Mouse (Mus musculus) limb, embryonic 12.5 days (tissue): ENCODE data around the gene Dab1. TPM values are rescaled to one million over a fixed set of nuclear protein-coding genes. Genes with fewer than 3 reads are reported as not detected.

Experiments used
- ATAC-seq: fragments of 200-750 bp; cut with Nextera tagmentation; 2 replicates; pipeline ENCODE4 v1.8.0; 2017; ENCODE audit warnings: low read depth, moderate TSS enrichment; ENCODE audit not compliant: insufficient number of reproducible peaks, insufficient read depth, low FRiP score, low TSS enrichment
- H3K27ac ChIP-seq: fragments of 300-500 bp; sonication (generic); 2 replicates; pipeline ENCODE4 v1.5.1; 2016; ENCODE audit warnings: mild to moderate bottlenecking, moderate library complexity
- H3K27me3 ChIP-seq: fragments of 300-500 bp; sonication (generic); 2 replicates; pipeline ENCODE4 v1.6.1; 2016; ENCODE audit warnings: mild to moderate bottlenecking, moderate library complexity
- H3K36me3 ChIP-seq: fragments of 300-500 bp; sonication (generic); 2 replicates; pipeline ENCODE4 v1.6.1; 2016; ENCODE audit warnings: mild to moderate bottlenecking, moderate library complexity
- H3K4me1 ChIP-seq: fragments of 300-500 bp; sonication (generic); replicated peaks from 2 replicates; pipeline ENCODE4 v1.6.1; 2016
- H3K4me2 ChIP-seq: fragments of 300-500 bp; sonication (generic); 2 replicates; pipeline ENCODE4 v1.6.1; 2016; ENCODE audit warnings: mild to moderate bottlenecking, moderate library complexity
- H3K4me3 ChIP-seq: fragments of 300-500 bp; sonication (generic); replicated peaks from 2 replicates; pipeline ENCODE4 v1.5.1; 2016; ENCODE audit warnings: mild to moderate bottlenecking
- H3K9ac ChIP-seq: fragments of 300-500 bp; sonication (generic); replicated peaks from 2 replicates; pipeline ENCODE4 v1.6.1; 2016; ENCODE audit warnings: mild to moderate bottlenecking, moderate library complexity
- H3K9me3 ChIP-seq: fragments of 300-500 bp; sonication (generic); 2 replicates; pipeline ENCODE4 v1.6.1; 2016; ENCODE audit warnings: mild to moderate bottlenecking, moderate library complexity
- WGBS: fragments of 180-500 bp; shearing (Covaris S2); methylation state at CpG from one replicate; pipeline ENCODE4 v1.1.7; 2016; 5-methylcytosine and 5-hydroxymethylcytosine counted together
- polyA plus RNA-seq: library from polyadenylated mRNA; unstranded; fragments of >200 nt; fragmentation: Nextera tagmentation; extraction: Ambion mirVana; gene quantifications from 2 replicates; pipeline ENCODE4 v1.2.1, GENCODE M21; 2016

The Dab1 gene
- polyA plus RNA-seq, 1 experiment from 2014 or later = 23.8 TPM

GRCm38 (mm10) chr4:104746500-104746899 lies 1127.3 kb downstream of the Dab1 start:
- Histone ChIP-seq H3K27me3 (peaks cover 2% of the 10 kb centered on the region; the same call in 1 of the 2 replicates), H3K4me1 (0 out of 2 replicates have a peak, but pooled peaks cover 7% of the 10 kb centered on the region), H3K9me3 (no peaks in the 10 kb centered on the region), H3K27ac (no peak overlapping the region), H3K4me3 (no peak overlapping the region), H3K4me2 (no peak overlapping the region), H3K36me3 (no peaks in the 10 kb centered on the region), H3K9ac (no peak overlapping the region)
- 59% methylated on average over 6 of the region's 6 CpGs for WGBS
- no peak for ATAC-seq

- Histone ChIP-seq H3K36me3 (no peaks in the 10 kb centered on the region), H3K27me3 (peaks cover 8% of the 10 kb centered on the region; the same call in 1 of the 2 replicates), H3K9ac (no peak overlapping the region), H3K4me1 (no peaks in the 10 kb centered on the region), H3K9me3 (no peaks in the 10 kb centered on the region), H3K4me3 (no peak overlapping the region), H3K27ac (no peak overlapping the region), H3K4me2 (no peak overlapping the region)
- WGBS = 67% methylated on average over 3 of the region's 3 CpGs
- no peak for ATAC-seq
Measured at GRCm38 (mm10) chr4:104754090-104754489, 1134.9 kb downstream of the Dab1 start.

- 83% methylated on average over 13 of the region's 13 CpGs for WGBS
- Histone ChIP-seq H3K9ac (no peak overlapping the region), H3K4me2 (no peak overlapping the region), H3K36me3 (no peaks in the 10 kb centered on the region), H3K27me3 (no peaks in the 10 kb centered on the region; the same call in 1 of the 2 replicates), H3K4me1 (no peaks in the 10 kb centered on the region), H3K27ac (no peak overlapping the region), H3K4me3 (no peak overlapping the region), H3K9me3 (no peaks in the 10 kb centered on the region)
- no peak for ATAC-seq
Measured at GRCm38 (mm10) chr4:104760878-104761624, 1141.9 kb downstream of the Dab1 start.

- no peak for ATAC-seq
- H3K27me3 ChIP-seq = peaks cover 7% of the 10 kb centered on the region; the same call in 1 of the 2 replicates
- 95% methylated on average over 8 of the region's 8 CpGs for WGBS
- H3K9ac ChIP-seq = no peak within 1 kb of the TSS
- no peak within 1 kb of the TSS for H3K27ac ChIP-seq
- no peak within 1 kb of the TSS for H3K4me3 ChIP-seq
- H3K4me2 ChIP-seq = no peak within 1 kb of the TSS
- no peaks in the 10 kb centered on the region for H3K36me3 ChIP-seq
- H3K9me3 ChIP-seq = no peaks in the 10 kb centered on the region
- H3K4me1 ChIP-seq = no peaks in the 10 kb centered on the region
Measured at GRCm38 (mm10) chr4:104766065-104766464, 1146.9 kb downstream of the Dab1 start, which contains the start of gene C8b. Gene C8b, plus strand, starts transcription at chr4:104766317.

- no peak overlapping the region for H3K27ac ChIP-seq
- H3K4me1 ChIP-seq = no peaks in the 10 kb centered on the region
- no peak overlapping the region for H3K4me3 ChIP-seq
- H3K36me3 ChIP-seq = no peaks in the 10 kb centered on the region
- H3K4me2 ChIP-seq = no peak overlapping the region
- no peak overlapping the region for H3K9ac ChIP-seq
- H3K27me3 ChIP-seq = peaks cover 7% of the 10 kb centered on the region; the same call in 1 of the 2 replicates
- H3K9me3 ChIP-seq = no peaks in the 10 kb centered on the region
- no peak for ATAC-seq
- WGBS = 84% methylated on average over 4 of the region's 4 CpGs
Measured at GRCm38 (mm10) chr4:104768190-104768589, 1149.0 kb downstream of the Dab1 start.

- H3K4me1 ChIP-seq = no peaks in the 10 kb centered on the region
- no peak overlapping the region for H3K4me3 ChIP-seq
- no peaks in the 10 kb centered on the region for H3K9me3 ChIP-seq
- no peak overlapping the region for H3K27ac ChIP-seq
- H3K4me2 ChIP-seq = no peak overlapping the region
- H3K27me3 ChIP-seq = peaks cover 7% of the 10 kb centered on the region; the same call in 1 of the 2 replicates
- H3K36me3 ChIP-seq = no peaks in the 10 kb centered on the region
- H3K9ac ChIP-seq = no peak overlapping the region
- WGBS = 86% methylated on average over 8 of the region's 8 CpGs
- ATAC-seq = no peak
Measured at GRCm38 (mm10) chr4:104769602-104770001, 1150.4 kb downstream of the Dab1 start.

GRCm38 (mm10) chr4:104770331-104770730 lies 1151.2 kb downstream of the Dab1 start:
- Histone ChIP-seq H3K9ac (no peak overlapping the region), H3K4me1 (no peaks in the 10 kb centered on the region), H3K27me3 (peaks cover 7% of the 10 kb centered on the region; the same call in 1 of the 2 replicates), H3K4me3 (no peak overlapping the region), H3K4me2 (no peak overlapping the region), H3K27ac (no peak overlapping the region), H3K36me3 (no peaks in the 10 kb centered on the region), H3K9me3 (no peaks in the 10 kb centered on the region)
- WGBS = 58% methylated on average over 4 of the region's 4 CpGs
- ATAC-seq = no peak

GRCm38 (mm10) chr4:104775601-104776000 lies 1156.4 kb downstream of the Dab1 start:
- no peaks in the 10 kb centered on the region for H3K4me1 ChIP-seq
- 70% methylated on average over 3 of the region's 3 CpGs for WGBS
- no peak overlapping the region for H3K4me2 ChIP-seq
- H3K27ac ChIP-seq = no peak overlapping the region
- H3K9ac ChIP-seq = no peak overlapping the region
- no peaks in the 10 kb centered on the region for H3K36me3 ChIP-seq
- peaks cover 4% of the 10 kb centered on the region; the same call in 1 of the 2 replicates for H3K27me3 ChIP-seq
- no peak overlapping the region for H3K4me3 ChIP-seq
- no peak for ATAC-seq
- H3K9me3 ChIP-seq = no peaks in the 10 kb centered on the region

- ATAC-seq = no peak
- no peak overlapping the region for H3K9ac ChIP-seq
- WGBS = 82% methylated on average over 5 of the region's 5 CpGs
- H3K9me3 ChIP-seq = no peaks in the 10 kb centered on the region
- no peaks in the 10 kb centered on the region for H3K36me3 ChIP-seq
- H3K4me2 ChIP-seq = no peak overlapping the region
- no peak overlapping the region for H3K4me3 ChIP-seq
- no peak overlapping the region for H3K27ac ChIP-seq
- H3K27me3 ChIP-seq = 0 out of 2 replicates have a peak, but pooled peaks cover 4% of the 10 kb centered on the region
- H3K4me1 ChIP-seq = no peaks in the 10 kb centered on the region
Measured at GRCm38 (mm10) chr4:104779460-104779859, 1160.3 kb downstream of the Dab1 start.

GRCm38 (mm10) chr4:104781441-104781840 lies 1162.3 kb downstream of the Dab1 start:
- H3K4me1 ChIP-seq = no peaks in the 10 kb centered on the region
- H3K27me3 ChIP-seq = no peaks in the 10 kb centered on the region
- H3K4me3 ChIP-seq = no peak overlapping the region
- no peak overlapping the region for H3K9ac ChIP-seq
- H3K27ac ChIP-seq = no peak overlapping the region
- WGBS = 87% methylated on average over 3 of the region's 3 CpGs
- no peak overlapping the region for H3K4me2 ChIP-seq
- H3K9me3 ChIP-seq = no peaks in the 10 kb centered on the region
- no peak for ATAC-seq
- no peaks in the 10 kb centered on the region for H3K36me3 ChIP-seq

GRCm38 (mm10) chr4:104782346-104782745 lies 1163.2 kb downstream of the Dab1 start:
- Histone ChIP-seq H3K4me1 (no peaks in the 10 kb centered on the region), H3K4me2 (no peak overlapping the region), H3K27me3 (no peaks in the 10 kb centered on the region), H3K27ac (no peak overlapping the region), H3K9me3 (no peaks in the 10 kb centered on the region), H3K36me3 (no peaks in the 10 kb centered on the region), H3K4me3 (no peak overlapping the region), H3K9ac (no peak overlapping the region)
- WGBS = 81% methylated on average over 4 of the region's 4 CpGs
- ATAC-seq = no peak

GRCm38 (mm10) chr4:104792111-104792510 lies 1173.0 kb downstream of the Dab1 start:
- no peak overlapping the region for H3K4me2 ChIP-seq
- WGBS = 95% methylated on average over 4 of the region's 4 CpGs
- no peaks in the 10 kb centered on the region for H3K36me3 ChIP-seq
- H3K9me3 ChIP-seq = no peaks in the 10 kb centered on the region
- no peak overlapping the region for H3K4me3 ChIP-seq
- H3K9ac ChIP-seq = no peak overlapping the region
- no peak overlapping the region for H3K27ac ChIP-seq
- H3K4me1 ChIP-seq = no peaks in the 10 kb centered on the region
- ATAC-seq = no peak
- H3K27me3 ChIP-seq = no peaks in the 10 kb centered on the region
